Mouse (Mus musculus) liver, embryonic 15.5 days (tissue): ENCODE results near the gene Car1. TPM values are rescaled to one million over a fixed set of nuclear protein-coding genes. Genes with fewer than 3 reads are reported as not detected.
A peak's percentile ranks its signal among the peaks of the same experiment; 100 is the strongest.

Experiments
- ATAC-seq: fragments of 200-750 bp; cut with Nextera tagmentation; 2 replicates; pipeline ENCODE4 v1.8.0; 2017; ENCODE audit warnings: moderate number of reproducible peaks, mild to moderate bottlenecking, moderate library complexity; ENCODE audit not compliant: insufficient read depth
- H3K27ac ChIP-seq: fragments of 300-500 bp; sonication (generic); replicated peaks from 2 replicates; pipeline ENCODE4 v1.5.1; 2015; ENCODE audit warnings: mild to moderate bottlenecking, inconsistent platforms
- H3K27me3 ChIP-seq: fragments of 300-500 bp; sonication (generic); 2 replicates; pipeline ENCODE4 v1.6.1; 2015; ENCODE audit warnings: mild to moderate bottlenecking, inconsistent platforms
- H3K36me3 ChIP-seq: fragments of 300-500 bp; sonication (generic); replicated peaks from 2 replicates; pipeline ENCODE4 v1.6.1; 2015; ENCODE audit warnings: moderate library complexity, mild to moderate bottlenecking, inconsistent platforms
- H3K4me1 ChIP-seq: fragments of 300-500 bp; sonication (generic); replicated peaks from 2 replicates; pipeline ENCODE4 v1.6.1; 2015; ENCODE audit warnings: inconsistent platforms
- H3K4me2 ChIP-seq: fragments of 300-500 bp; sonication (generic); 2 replicates; pipeline ENCODE4 v1.6.1; 2015; ENCODE audit warnings: moderate library complexity, mild to moderate bottlenecking, inconsistent platforms
- H3K4me3 ChIP-seq: fragments of 300-500 bp; sonication (generic); replicated peaks from 2 replicates; pipeline ENCODE4 v1.5.1; 2015; ENCODE audit warnings: mild to moderate bottlenecking, inconsistent platforms
- H3K9ac ChIP-seq: fragments of 300-500 bp; sonication (generic); 2 replicates; pipeline ENCODE4 v1.6.1; 2015; ENCODE audit warnings: moderate library complexity, mild to moderate bottlenecking, inconsistent platforms
- H3K9me3 ChIP-seq: fragments of 300-500 bp; sonication (generic); replicated peaks from 2 replicates; pipeline ENCODE4 v1.6.1; 2016; ENCODE audit warnings: inconsistent platforms
- WGBS: fragments of 180-500 bp; shearing (Covaris S2); methylation state at CpG from one replicate; pipeline ENCODE4 v1.1.7; 2015; ENCODE audit warnings: mixed read lengths; ENCODE audit not compliant: insufficient replicate concordance; 5-methylcytosine and 5-hydroxymethylcytosine counted together
- polyA plus RNA-seq: library from polyadenylated mRNA; unstranded; fragments of >200 nt; fragmentation: Nextera tagmentation; extraction: Ambion mirVana; gene quantifications from 2 replicates; pipeline ENCODE4 v1.2.1, GENCODE M21; 2015

Car1 gene
- 29.6 and 31.7 TPM in 2 replicates for polyA plus RNA-seq

- H3K4me2 ChIP-seq, result no peak within 1 kb of the TSS
- H3K4me3 ChIP-seq, result no peak within 1 kb of the TSS
- H3K9ac ChIP-seq, result no peak within 1 kb of the TSS
- H3K27ac ChIP-seq, result no peak within 1 kb of the TSS
- no peaks in the 10 kb centered on the region for H3K9me3 ChIP-seq
- H3K36me3 ChIP-seq, result no peaks in the 10 kb centered on the region
- ATAC-seq, result peak; percentile 82
- no peaks in the 10 kb centered on the region for H3K27me3 ChIP-seq
- H3K4me1 ChIP-seq, result no peaks in the 10 kb centered on the region
- 29% methylated on average over 1 of the region's 1 CpGs for WGBS
Measured at GRCm38 (mm10) chr3:14808211-14808610, at the start of gene Car1. Gene Car1, minus strand, starts transcription at chr3:14808368.

DNA sequence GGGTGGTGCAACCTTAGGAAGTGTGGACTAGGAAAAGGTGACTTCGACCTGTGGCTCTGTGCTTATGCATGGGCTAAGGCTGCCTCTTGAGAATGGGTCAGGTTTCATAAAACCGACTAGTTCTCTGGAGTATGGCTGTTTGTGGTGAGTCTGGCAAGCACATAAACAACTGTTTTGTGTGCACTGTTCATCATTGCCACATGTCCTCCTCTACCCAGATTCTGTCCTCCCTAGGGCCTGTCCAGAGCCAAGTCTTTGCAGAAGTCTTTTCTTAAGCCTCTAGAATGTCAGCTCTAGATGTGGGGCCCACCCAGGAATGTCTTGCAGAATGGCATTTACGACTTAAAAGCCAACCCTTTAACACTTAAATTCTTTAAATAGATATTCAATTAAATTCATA is 49.7 kb upstream of the Car1 start:
- Histone ChIP-seq H3K4me1 (no peaks in the 10 kb centered on the region), H3K27ac (no peak overlapping the region), H3K4me2 (no peak overlapping the region), H3K4me3 (no peak overlapping the region), H3K27me3 (peaks cover 11% of the 10 kb centered on the region), H3K9ac (no peak overlapping the region), H3K9me3 (no peaks in the 10 kb centered on the region), H3K36me3 (no peaks in the 10 kb centered on the region)
- ATAC-seq, result no peak
- WGBS, result 60% methylated on average over 3 of the region's 3 CpGs

- no peak overlapping the region for H3K9ac ChIP-seq
- no peaks in the 10 kb centered on the region for H3K27me3 ChIP-seq
- no peak for ATAC-seq
- H3K9me3 ChIP-seq, result no peaks in the 10 kb centered on the region
- no peaks in the 10 kb centered on the region for H3K4me1 ChIP-seq
- H3K27ac ChIP-seq, result no peak overlapping the region
- H3K4me3 ChIP-seq, result no peak overlapping the region
- no peak overlapping the region for H3K4me2 ChIP-seq
- 45% methylated on average over 1 of the region's 1 CpGs for WGBS
- no peaks in the 10 kb centered on the region for H3K36me3 ChIP-seq
Measured at GRCm38 (mm10) chr3:14854446-14854845, 46.3 kb upstream of the Car1 start.

GRCm38 (mm10) chr3:14853966-14854365 is 45.8 kb upstream of the Car1 start:
- no peaks in the 10 kb centered on the region for H3K36me3 ChIP-seq
- no peak overlapping the region for H3K9ac ChIP-seq
- H3K27me3 ChIP-seq, result no peaks in the 10 kb centered on the region
- H3K4me3 ChIP-seq, result no peak overlapping the region
- no peaks in the 10 kb centered on the region for H3K9me3 ChIP-seq
- no peaks in the 10 kb centered on the region for H3K4me1 ChIP-seq
- ATAC-seq, result no peak
- 58% methylated on average over 5 of the region's 5 CpGs for WGBS
- no peak overlapping the region for H3K4me2 ChIP-seq
- no peak overlapping the region for H3K27ac ChIP-seq

DNA sequence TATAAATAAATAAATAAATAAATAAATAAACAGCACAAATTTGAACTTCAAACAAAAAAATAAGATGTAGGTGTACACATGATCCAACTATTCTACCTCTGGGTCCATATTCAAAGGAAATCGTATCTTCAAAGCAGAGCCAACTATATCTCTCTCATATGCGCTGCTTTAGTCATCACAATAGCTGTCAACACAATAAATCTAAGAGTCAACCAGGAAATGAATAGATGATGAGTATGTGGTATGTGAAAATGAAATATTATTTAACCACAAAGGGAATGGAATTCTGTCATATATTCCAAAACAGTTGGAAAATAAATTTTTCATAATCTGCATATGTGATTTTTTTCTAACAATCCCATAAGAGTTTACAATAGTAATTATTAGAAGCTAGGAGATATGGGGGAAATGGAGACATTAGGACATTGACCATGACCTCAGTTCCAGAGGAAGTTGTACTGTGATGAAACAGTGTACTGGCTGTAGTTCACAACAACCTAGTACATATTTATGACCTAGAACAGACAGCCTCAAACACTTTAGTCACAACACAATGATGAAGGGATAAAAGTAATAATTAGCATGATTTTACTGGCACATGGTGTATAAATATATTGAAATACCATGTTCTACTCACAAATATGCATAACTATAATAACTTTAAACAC is 40.6 kb upstream of the Car1 start:
- Histone ChIP-seq H3K27ac (no peak overlapping the region), H3K36me3 (no peaks in the 10 kb centered on the region), H3K4me1 (no peaks in the 10 kb centered on the region), H3K4me2 (no peak overlapping the region), H3K9ac (no peak overlapping the region), H3K9me3 (no peaks in the 10 kb centered on the region), H3K27me3 (no peaks in the 10 kb centered on the region), H3K4me3 (no peak overlapping the region)
- 73% methylated on average over 2 of the region's 2 CpGs for WGBS
- no peak for ATAC-seq

DNA sequence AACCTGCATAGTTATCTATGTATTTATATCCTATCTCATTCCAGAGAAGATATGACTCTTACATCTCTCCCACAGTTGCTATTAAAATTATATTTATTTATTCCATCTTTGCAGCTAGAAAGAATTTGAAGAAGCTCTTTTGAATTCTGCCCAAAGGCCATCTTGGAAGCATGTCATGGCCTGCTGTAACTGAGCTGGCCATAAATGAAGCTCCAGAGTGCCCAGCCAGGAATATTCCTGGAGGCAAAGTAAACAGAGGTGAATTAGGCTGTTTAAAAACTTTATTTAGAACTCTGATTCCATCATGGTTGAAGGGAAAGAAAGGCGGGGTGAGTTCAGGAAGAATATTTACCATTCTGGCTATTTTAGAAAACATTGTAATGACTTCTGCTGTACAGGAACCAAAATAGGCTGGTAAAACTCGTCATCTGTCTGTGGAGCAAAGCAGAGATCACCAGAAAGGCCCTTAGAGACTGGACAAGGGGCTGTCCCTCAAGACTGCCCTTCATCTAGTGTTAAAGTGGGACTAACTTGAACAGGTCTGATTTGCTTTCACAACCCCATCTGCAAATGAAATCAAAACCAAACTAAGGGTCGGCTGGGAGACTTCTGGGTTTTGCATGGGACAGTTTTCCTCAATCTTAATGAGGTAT is 31.4 kb upstream of the Car1 start:
- no peak for ATAC-seq
- WGBS, result 50% methylated on average over 3 of the region's 3 CpGs
- Histone ChIP-seq H3K9me3 (no peaks in the 10 kb centered on the region), H3K36me3 (no peaks in the 10 kb centered on the region), H3K27ac (no peak overlapping the region), H3K27me3 (no peaks in the 10 kb centered on the region), H3K9ac (no peak overlapping the region), H3K4me1 (no peaks in the 10 kb centered on the region), H3K4me3 (no peak overlapping the region), H3K4me2 (no peak overlapping the region)

- Histone ChIP-seq H3K4me2 (no peak overlapping the region), H3K9ac (no peak overlapping the region), H3K4me3 (no peak overlapping the region), H3K36me3 (no peaks in the 10 kb centered on the region), H3K27ac (no peak overlapping the region), H3K4me1 (no peaks in the 10 kb centered on the region), H3K9me3 (no peaks in the 10 kb centered on the region), H3K27me3 (no peaks in the 10 kb centered on the region)
- WGBS, result 63% methylated on average over 1 of the region's 1 CpGs
- ATAC-seq, result no peak
Measured at GRCm38 (mm10) chr3:14838936-14839335, 30.8 kb upstream of the Car1 start.

DNA sequence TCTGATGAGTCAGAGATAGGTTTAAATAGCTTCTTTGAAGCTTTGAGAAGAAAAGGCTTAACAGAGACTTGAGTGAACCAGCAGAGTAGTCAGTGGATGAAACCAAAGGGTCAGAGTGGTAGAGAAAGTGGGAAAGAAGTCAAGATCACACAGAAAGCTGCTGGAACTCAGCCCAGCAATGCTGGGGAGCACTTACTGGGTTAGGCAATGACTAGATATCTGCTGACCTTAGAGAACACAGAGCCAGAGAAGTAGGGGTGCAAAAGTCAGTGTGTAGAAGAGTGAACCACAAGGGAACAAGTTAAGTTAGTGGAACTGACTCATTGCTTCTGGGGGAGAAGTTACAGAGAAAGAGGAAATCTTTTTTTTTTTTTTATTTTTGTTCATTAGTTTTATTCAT is 24.6 kb upstream of the Car1 start:
- no peaks in the 10 kb centered on the region for H3K36me3 ChIP-seq
- H3K4me3 ChIP-seq, result no peak overlapping the region
- peak; percentile 66; the same call in 1 of the 2 replicates for ATAC-seq
- H3K4me2 ChIP-seq, result no peak overlapping the region
- H3K4me1 ChIP-seq, result no peaks in the 10 kb centered on the region
- no peaks in the 10 kb centered on the region for H3K9me3 ChIP-seq
- no peak overlapping the region for H3K9ac ChIP-seq
- H3K27ac ChIP-seq, result no peak overlapping the region
- no peaks in the 10 kb centered on the region for H3K27me3 ChIP-seq

GRCm38 (mm10) chr3:14831219-14831835 is 23.2 kb upstream of the Car1 start:
- H3K4me2 ChIP-seq, result no peak overlapping the region
- H3K4me1 ChIP-seq, result no peaks in the 10 kb centered on the region
- H3K27ac ChIP-seq, result no peak overlapping the region
- 60% methylated on average over 5 of the region's 5 CpGs for WGBS
- H3K27me3 ChIP-seq, result no peaks in the 10 kb centered on the region
- H3K4me3 ChIP-seq, result no peak overlapping the region
- H3K36me3 ChIP-seq, result no peaks in the 10 kb centered on the region
- no peaks in the 10 kb centered on the region for H3K9me3 ChIP-seq
- ATAC-seq, result no peak
- H3K9ac ChIP-seq, result no peak overlapping the region

GRCm38 (mm10) chr3:14828896-14829295 is 20.7 kb upstream of the Car1 start:
- H3K9me3 ChIP-seq, result no peaks in the 10 kb centered on the region
- no peaks in the 10 kb centered on the region for H3K36me3 ChIP-seq
- no peak overlapping the region for H3K4me2 ChIP-seq
- H3K4me1 ChIP-seq, result no peaks in the 10 kb centered on the region
- H3K4me3 ChIP-seq, result no peak overlapping the region
- no peak overlapping the region for H3K9ac ChIP-seq
- no peaks in the 10 kb centered on the region for H3K27me3 ChIP-seq
- peak; percentile 54 for ATAC-seq
- H3K27ac ChIP-seq, result no peak overlapping the region

DNA sequence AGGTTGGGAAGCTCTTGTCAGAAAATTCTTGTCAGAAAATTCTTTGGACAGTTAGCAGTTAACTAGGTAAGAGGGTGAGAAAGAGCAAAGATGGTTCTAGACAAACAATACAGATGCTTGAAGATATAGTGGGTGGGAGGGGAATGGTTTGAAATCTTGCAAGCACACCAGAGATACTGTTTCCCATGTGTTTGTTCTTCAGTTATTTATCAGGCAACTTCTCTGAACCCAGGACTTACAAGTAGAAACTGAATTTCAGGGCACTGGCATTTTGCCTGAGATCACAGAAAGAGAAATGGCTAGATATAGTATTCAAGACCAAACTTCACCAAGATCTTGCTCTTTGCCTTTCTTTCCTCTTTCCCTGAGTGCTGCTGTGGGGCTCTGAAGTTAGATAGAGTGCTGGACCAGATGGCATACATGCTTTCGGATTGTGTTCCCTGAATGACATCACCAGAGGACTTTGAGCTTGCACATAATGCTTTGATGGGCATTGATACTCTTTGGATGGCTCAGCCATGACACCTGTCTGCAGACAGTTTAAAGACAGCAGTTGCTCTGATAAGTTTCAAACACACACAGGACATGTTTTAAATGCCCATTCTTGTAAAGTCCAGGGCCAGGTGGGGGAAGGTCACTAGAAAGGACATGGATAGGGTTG is 11.8 kb upstream of the Car1 start:
- no peak overlapping the region for H3K4me2 ChIP-seq
- no peak overlapping the region for H3K4me3 ChIP-seq
- no peaks in the 10 kb centered on the region; the same call in 1 of the 2 replicates for H3K4me1 ChIP-seq
- no peak overlapping the region for H3K9ac ChIP-seq
- H3K36me3 ChIP-seq, result no peaks in the 10 kb centered on the region
- no peak for ATAC-seq
- 40% methylated on average over 1 of the region's 1 CpGs for WGBS
- no peak overlapping the region for H3K27ac ChIP-seq
- H3K27me3 ChIP-seq, result no peaks in the 10 kb centered on the region
- H3K9me3 ChIP-seq, result no peaks in the 10 kb centered on the region
